Mouse (Mus musculus): ENCODE measurements at regions not wholly inside any gene's neighbourhood (a gene's known extent, or its start where the extent isn't known, plus 50 kb on each side); places are given as distances from the start of the nearest gene placed in this dataset.

GRCm38 (mm10) chr12:12622712-12623292 lies 318.9 kb downstream of the Mycn start:
- Histone ChIP-seq H3K79me2 (ENCODE audit: control insufficient read depth, insufficient read depth, low read length) (no peaks in the 10 kb centered on the region), H3K27ac (replicated peaks; ENCODE audit: insufficient read depth, low read depth, low read length) (no peak overlapping the region), H3K9ac (ENCODE audit: low read depth, low read length) (no peak overlapping the region), H3K27me3 (ENCODE audit: control insufficient read depth, insufficient read depth, low read length) (no peaks in the 10 kb centered on the region), H3K36me3 (ENCODE audit: control insufficient read depth, insufficient read depth, low read length) (no peaks in the 10 kb centered on the region), H3K4me3 (ENCODE audit: insufficient read depth, low read depth, low read length) (no peak overlapping the region), H3K4me1 (ENCODE audit: control insufficient read depth, insufficient read depth, low read length) (no peaks in the 10 kb centered on the region)
- peak; percentile 67 for DNase-seq (ENCODE audit: extremely low read depth, low read depth, low spot score)
- TF ChIP-seq POLR2A (IDR thresholded peaks at IDR 0.05; ENCODE audit: extremely low read depth, insufficient read depth, low read length): no peak
- TF ChIP-seq CTCF (IDR thresholded peaks at IDR 0.05; ENCODE audit: low read depth, low read length): peak; percentile 60
- 28% methylated on average over 5 of the region's 5 CpGs for WGBS

GRCm38 (mm10) chr12:12621506-12621905 lies 320.2 kb downstream of the Mycn start:
- H3K4me1 ChIP-seq (ENCODE audit: control insufficient read depth, insufficient read depth, low read length): no peaks in the 10 kb centered on the region
- H3K27me3 ChIP-seq (ENCODE audit: control insufficient read depth, insufficient read depth, low read length): no peaks in the 10 kb centered on the region
- no peak overlapping the region for H3K27ac ChIP-seq (replicated peaks; ENCODE audit: insufficient read depth, low read depth, low read length)
- no peaks in the 10 kb centered on the region for H3K36me3 ChIP-seq (ENCODE audit: control insufficient read depth, insufficient read depth, low read length)
- H3K4me3 ChIP-seq (ENCODE audit: insufficient read depth, low read depth, low read length): no peak overlapping the region
- H3K9ac ChIP-seq (ENCODE audit: low read depth, low read length): no peak overlapping the region
- 89% methylated on average over 9 of the region's 9 CpGs for WGBS
- H3K79me2 ChIP-seq (ENCODE audit: control insufficient read depth, insufficient read depth, low read length): no peaks in the 10 kb centered on the region
- TF ChIP-seq POLR2A (IDR thresholded peaks at IDR 0.05; ENCODE audit: extremely low read depth, insufficient read depth, low read length) (no peak), CTCF (IDR thresholded peaks at IDR 0.05; ENCODE audit: low read depth, low read length) (no peak)
- no peak for DNase-seq (ENCODE audit: extremely low read depth, low read depth, low spot score)

GRCm38 (mm10) chr12:12620316-12620715 lies 321.4 kb downstream of the Mycn start:
- DNase-seq (ENCODE audit: extremely low read depth, low read depth, low spot score): no peak
- 85% methylated on average over 5 of the region's 5 CpGs for WGBS
- TF ChIP-seq CTCF (IDR thresholded peaks at IDR 0.05; ENCODE audit: low read depth, low read length) (no peak), POLR2A (IDR thresholded peaks at IDR 0.05; ENCODE audit: extremely low read depth, insufficient read depth, low read length) (no peak)
- no peaks in the 10 kb centered on the region for H3K4me1 ChIP-seq (ENCODE audit: control insufficient read depth, insufficient read depth, low read length)
- no peak overlapping the region for H3K4me3 ChIP-seq (ENCODE audit: insufficient read depth, low read depth, low read length)
- H3K79me2 ChIP-seq (ENCODE audit: control insufficient read depth, insufficient read depth, low read length): no peaks in the 10 kb centered on the region
- H3K36me3 ChIP-seq (ENCODE audit: control insufficient read depth, insufficient read depth, low read length): no peaks in the 10 kb centered on the region
- no peak overlapping the region for H3K9ac ChIP-seq (ENCODE audit: low read depth, low read length)
- no peak overlapping the region for H3K27ac ChIP-seq (replicated peaks; ENCODE audit: insufficient read depth, low read depth, low read length)
- no peaks in the 10 kb centered on the region for H3K27me3 ChIP-seq (ENCODE audit: control insufficient read depth, insufficient read depth, low read length)

- H3K27ac ChIP-seq (replicated peaks; ENCODE audit: insufficient read depth, low read depth, low read length): no peak overlapping the region
- H3K27me3 ChIP-seq (ENCODE audit: control insufficient read depth, insufficient read depth, low read length): no peaks in the 10 kb centered on the region
- no peak overlapping the region for H3K9ac ChIP-seq (ENCODE audit: low read depth, low read length)
- WGBS: 78% methylated on average over 5 of the region's 5 CpGs
- DNase-seq (ENCODE audit: extremely low read depth, low read depth, low spot score): no peak
- H3K4me3 ChIP-seq (ENCODE audit: insufficient read depth, low read depth, low read length): no peak overlapping the region
- no peaks in the 10 kb centered on the region for H3K36me3 ChIP-seq (ENCODE audit: control insufficient read depth, insufficient read depth, low read length)
- H3K79me2 ChIP-seq (ENCODE audit: control insufficient read depth, insufficient read depth, low read length): no peaks in the 10 kb centered on the region
- no peaks in the 10 kb centered on the region for H3K4me1 ChIP-seq (ENCODE audit: control insufficient read depth, insufficient read depth, low read length)
- TF ChIP-seq POLR2A (IDR thresholded peaks at IDR 0.05; ENCODE audit: extremely low read depth, insufficient read depth, low read length): no peak
- TF ChIP-seq CTCF (IDR thresholded peaks at IDR 0.05; ENCODE audit: low read depth, low read length): no peak
Observed at GRCm38 (mm10) chr12:12619431-12619830, 322.3 kb downstream of the Mycn start.

- 91% methylated on average over 3 of the region's 3 CpGs for WGBS
- no peak for TF ChIP-seq POLR2A (IDR thresholded peaks at IDR 0.05; ENCODE audit: extremely low read depth, insufficient read depth, low read length)
- TF ChIP-seq CTCF (IDR thresholded peaks at IDR 0.05; ENCODE audit: low read depth, low read length): no peak
- H3K9ac ChIP-seq (ENCODE audit: low read depth, low read length): no peak overlapping the region
- H3K4me3 ChIP-seq (ENCODE audit: insufficient read depth, low read depth, low read length): no peak overlapping the region
- no peaks in the 10 kb centered on the region for H3K4me1 ChIP-seq (ENCODE audit: control insufficient read depth, insufficient read depth, low read length)
- no peaks in the 10 kb centered on the region for H3K79me2 ChIP-seq (ENCODE audit: control insufficient read depth, insufficient read depth, low read length)
- DNase-seq (ENCODE audit: extremely low read depth, low read depth, low spot score): no peak
- H3K27me3 ChIP-seq (ENCODE audit: control insufficient read depth, insufficient read depth, low read length): no peaks in the 10 kb centered on the region
- H3K36me3 ChIP-seq (ENCODE audit: control insufficient read depth, insufficient read depth, low read length): no peaks in the 10 kb centered on the region
- no peak overlapping the region for H3K27ac ChIP-seq (replicated peaks; ENCODE audit: insufficient read depth, low read depth, low read length)
Observed at GRCm38 (mm10) chr12:12612520-12612919, 329.2 kb downstream of the Mycn start.

- no peak for DNase-seq (ENCODE audit: extremely low read depth, low read depth, low spot score)
- H3K4me1 ChIP-seq (ENCODE audit: control insufficient read depth, insufficient read depth, low read length): no peaks in the 10 kb centered on the region
- H3K4me3 ChIP-seq (ENCODE audit: insufficient read depth, low read depth, low read length): no peak overlapping the region
- no peaks in the 10 kb centered on the region for H3K36me3 ChIP-seq (ENCODE audit: control insufficient read depth, insufficient read depth, low read length)
- no peak overlapping the region for H3K9ac ChIP-seq (ENCODE audit: low read depth, low read length)
- H3K79me2 ChIP-seq (ENCODE audit: control insufficient read depth, insufficient read depth, low read length): no peaks in the 10 kb centered on the region
- no peak overlapping the region for H3K27ac ChIP-seq (replicated peaks; ENCODE audit: insufficient read depth, low read depth, low read length)
- no peak for TF ChIP-seq POLR2A (IDR thresholded peaks at IDR 0.05; ENCODE audit: extremely low read depth, insufficient read depth, low read length)
- TF ChIP-seq CTCF (IDR thresholded peaks at IDR 0.05; ENCODE audit: low read depth, low read length): no peak
- 78% methylated on average over 4 of the region's 4 CpGs for WGBS
- H3K27me3 ChIP-seq (ENCODE audit: control insufficient read depth, insufficient read depth, low read length): no peaks in the 10 kb centered on the region
Observed at GRCm38 (mm10) chr12:12610861-12611260, 330.9 kb downstream of the Mycn start.
